Mouse (Mus musculus) midbrain, postnatal 0 days (tissue): ENCODE data around the gene Cpsf4l. TPM values are rescaled to one million over a fixed set of nuclear protein-coding genes. Genes with fewer than 3 reads are reported as not detected.
A peak's percentile ranks its signal among the peaks of the same experiment; 100 is the strongest.

ENCODE experiments used
- ATAC-seq: fragments of 200-750 bp; cut with Nextera tagmentation; 2 replicates; pipeline ENCODE4 v1.8.0; 2017; ENCODE audit warnings: moderate number of reproducible peaks, mild to moderate bottlenecking, moderate TSS enrichment, moderate library complexity; ENCODE audit not compliant: low FRiP score
- DNase-seq: peaks from one replicate; pipeline ENCODE4 v3.0.0-alpha.2; 2015; ENCODE audit warnings: low spot score
- H3K27ac ChIP-seq: fragments of 300-500 bp; sonication (generic); 2 replicates; pipeline ENCODE4 v1.5.1; 2014; ENCODE audit warnings: low read depth, mild to moderate bottlenecking, low read length, mixed read lengths
- H3K27me3 ChIP-seq: fragments of 300-500 bp; sonication (generic); 2 replicates; pipeline ENCODE4 v1.6.1; 2014; ENCODE audit warnings: low read length, control low read depth, mixed read lengths; ENCODE audit not compliant: insufficient read depth
- H3K36me3 ChIP-seq: fragments of 300-500 bp; sonication (generic); 2 replicates; pipeline ENCODE4 v1.6.1; 2014; ENCODE audit warnings: low read length, control low read depth, mixed read lengths; ENCODE audit not compliant: insufficient read depth
- H3K4me1 ChIP-seq: fragments of 300-500 bp; sonication (generic); 2 replicates; pipeline ENCODE4 v1.6.1; 2014; ENCODE audit warnings: mild to moderate bottlenecking, control low read depth, antibody characterized with exemption, low read length, mixed read lengths; ENCODE audit not compliant: insufficient read depth
- H3K4me2 ChIP-seq: fragments of 300-500 bp; sonication (generic); 2 replicates; pipeline ENCODE4 v1.6.1; 2014; ENCODE audit warnings: low read depth, mild to moderate bottlenecking, low read length, mixed read lengths; ENCODE audit not compliant: poor library complexity, severe bottlenecking
- H3K4me3 ChIP-seq: fragments of 300-500 bp; sonication (generic); 2 replicates; pipeline ENCODE4 v1.5.1; 2014; ENCODE audit warnings: low read depth, mild to moderate bottlenecking, low read length, moderate library complexity
- H3K9ac ChIP-seq: fragments of 300-500 bp; sonication (generic); replicated peaks from 2 replicates; pipeline ENCODE4 v1.6.1; 2014; ENCODE audit warnings: mild to moderate bottlenecking, low read length, moderate library complexity, mixed read lengths; ENCODE audit not compliant: poor library complexity, severe bottlenecking
- H3K9me3 ChIP-seq: fragments of 300-500 bp; sonication (generic); 2 replicates; pipeline ENCODE4 v1.6.1; 2016; ENCODE audit warnings: low read length, control low read depth
- CTCF ChIP-seq: IDR thresholded peaks from 2 replicates; pipeline ENCODE4 v1.5.1; 2016; ENCODE audit warnings: antibody characterized with exemption, mild to moderate bottlenecking
- WGBS: fragments of 180-500 bp; shearing (Covaris S2); extraction: QIAGEN DNeasy Blood & Tissue Kit; methylation state at CpG from one replicate; pipeline ENCODE4 v1.1.7; 2014; 5-methylcytosine and 5-hydroxymethylcytosine counted together
- polyA plus RNA-seq: library from polyadenylated mRNA; unstranded; fragments of >200 nt; fragmentation: Nextera tagmentation; extraction: Ambion mirVana; gene quantifications from 2 replicates; pipeline ENCODE4 v1.2.1, GENCODE M21; 2015
- total RNA-seq: library from RNA; depleted of rRNA; stranded (reverse); fragments of >200 nt; gene quantifications from 2 replicates; pipeline ENCODE4 v1.2.3, GENCODE M21; 2014

Cpsf4l gene
- total and polyA plus RNA-seq, 2 experiments from 2014 or later = 0.20 to 0.22 TPM

DNA sequence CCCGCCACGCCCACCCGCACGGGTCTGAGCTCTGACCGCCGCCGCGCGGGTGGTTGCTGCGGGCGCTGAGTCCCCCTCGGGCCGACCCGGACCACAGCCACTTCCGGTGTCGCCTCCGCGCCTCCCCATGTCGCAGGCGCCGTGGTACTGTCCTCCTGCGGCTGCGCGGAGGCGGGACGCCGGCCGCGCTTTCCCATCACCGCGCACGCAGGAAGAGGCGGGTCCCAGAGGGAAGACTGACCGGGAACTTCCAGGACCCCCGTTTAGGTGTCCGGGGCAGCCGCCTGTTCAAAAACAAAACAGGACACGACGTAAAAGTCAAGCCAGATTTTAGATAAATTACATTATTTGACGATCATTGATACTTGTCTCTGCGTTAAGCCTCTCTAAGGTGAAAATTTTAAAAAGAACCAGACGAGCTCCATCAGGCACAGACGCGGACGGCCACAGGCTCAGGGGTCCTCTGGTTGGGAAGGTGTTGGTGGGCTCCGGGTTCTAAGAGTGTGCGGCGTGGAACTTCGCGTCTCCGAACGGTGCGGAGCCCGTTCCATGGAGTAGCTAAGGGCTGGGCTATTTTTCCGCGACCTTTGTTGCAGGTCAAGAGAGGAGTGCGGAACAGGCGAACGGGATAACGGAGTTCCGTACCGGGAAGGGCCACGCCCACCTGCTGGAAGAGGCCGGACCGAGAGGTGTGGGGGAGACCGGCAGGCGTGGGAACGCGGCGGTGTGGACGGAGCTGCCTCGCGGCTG lies 25.7 kb downstream of the Cpsf4l start, which contains the start of the genes Fam104a and D11Wsu47e:
TSS of gene Fam104a (minus strand) at position 199 of the 750 bp plus-strand sequence.
TSS of gene D11Wsu47e (plus strand) at position 456 of the 750 bp plus-strand sequence.
- WGBS = under 1% methylated on average over 68 of the region's 73 CpGs
- no peak for TF ChIP-seq CTCF

DNA sequence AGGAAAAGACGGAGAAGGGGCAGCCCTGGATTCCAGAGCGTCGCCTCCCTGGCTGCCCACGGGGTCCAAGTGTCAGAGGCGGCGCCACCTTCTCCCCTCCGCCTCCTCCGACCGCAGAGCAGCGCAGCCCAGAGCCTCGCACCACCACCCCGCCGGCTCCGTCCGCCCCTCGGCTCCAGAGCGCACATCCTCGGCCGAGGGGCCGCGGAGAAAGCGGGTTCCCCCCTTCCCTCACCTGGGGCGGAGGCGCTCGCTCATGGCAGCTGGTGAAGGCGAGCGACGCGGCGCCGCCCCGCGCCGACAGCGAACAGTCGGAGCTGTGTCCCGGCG lies 26.2 kb downstream of the Cpsf4l start:
- no peaks in the 10 kb centered on the region for H3K27me3 ChIP-seq
- H3K9me3 ChIP-seq = no peaks in the 10 kb centered on the region
- H3K9ac ChIP-seq = peak overlapping the region; percentile 92
- H3K27ac ChIP-seq = peak overlapping the region; percentile 92
- H3K4me1 ChIP-seq = peaks cover 12% of the 10 kb centered on the region
- H3K4me2 ChIP-seq = peak overlapping the region; percentile 97
- peak; percentile 56; the same call in 1 of the 2 replicates for ATAC-seq
- no peak for DNase-seq
- TF ChIP-seq CTCF = no peak
- H3K4me3 ChIP-seq = peak overlapping the region; percentile 94
- WGBS = under 1% methylated on average over 31 of the region's 38 CpGs
- H3K36me3 ChIP-seq = peaks cover 10% of the 10 kb centered on the region

More for the DNA sequence above, 25.7 kb downstream of the Cpsf4l start, which contains the start of the genes Fam104a and D11Wsu47e:
- ATAC-seq = peak; percentile 94
- Histone ChIP-seq H3K9ac (peak within 1 kb of the TSS; percentile 92), H3K4me2 (peak within 1 kb of the TSS; percentile 97), H3K36me3 (peaks cover 15% of the 10 kb centered on the region), H3K27ac (peak within 1 kb of the TSS; percentile 92), H3K4me3 (peak within 1 kb of the TSS; percentile 94), H3K9me3 (no peaks in the 10 kb centered on the region), H3K4me1 (peaks cover 12% of the 10 kb centered on the region), H3K27me3 (no peaks in the 10 kb centered on the region)
- peak; percentile 97 for DNase-seq

GRCm38 (mm10) chr11:113682897-113683626 lies 26.8 kb downstream of the Cpsf4l start:
- Histone ChIP-seq H3K27me3 (no peaks in the 10 kb centered on the region), H3K9ac (peak overlapping the region; percentile 92), H3K4me3 (peak overlapping the region; percentile 94), H3K9me3 (no peaks in the 10 kb centered on the region), H3K4me1 (peaks cover 12% of the 10 kb centered on the region), H3K36me3 (peaks cover 6% of the 10 kb centered on the region; the same call in 1 of the 2 replicates), H3K27ac (peak overlapping the region; percentile 92), H3K4me2 (peak overlapping the region; percentile 97)
- ATAC-seq (peak; percentile 41), DNase-seq (peak; percentile 39)
- WGBS = 2% methylated on average over 38 of the region's 38 CpGs
- TF ChIP-seq CTCF = no peak

DNA sequence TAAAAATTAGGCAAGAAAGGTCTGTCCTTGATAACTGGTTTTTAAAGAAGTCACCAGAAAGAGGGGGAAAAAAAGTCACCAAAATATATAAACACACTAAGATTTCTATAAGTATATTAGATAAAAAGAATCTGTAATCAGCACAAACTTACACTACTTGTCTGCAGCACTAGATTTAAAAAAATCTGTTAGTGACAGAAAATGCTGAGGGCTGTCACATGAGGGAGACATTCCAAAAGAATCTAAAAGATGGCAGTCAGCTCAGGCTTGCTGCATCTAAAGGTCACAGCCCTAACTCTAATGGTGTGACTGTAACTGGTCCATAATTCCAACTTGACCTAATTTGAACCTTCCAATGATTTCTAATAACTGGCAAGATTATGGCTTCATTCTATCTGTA lies 27.8 kb downstream of the Cpsf4l start:
- ATAC-seq = no peak
- Histone ChIP-seq H3K4me2 (peak overlapping the region; percentile 97; the same call in 1 of the 2 replicates), H3K27ac (no peak overlapping the region), H3K4me3 (no peak overlapping the region), H3K9ac (no peak overlapping the region; the same call in 1 of the 2 replicates), H3K9me3 (no peaks in the 10 kb centered on the region), H3K36me3 (peaks cover under 1% of the 10 kb centered on the region; the same call in 1 of the 2 replicates), H3K27me3 (no peaks in the 10 kb centered on the region), H3K4me1 (peaks cover 12% of the 10 kb centered on the region)
- no peak for DNase-seq
- no peak; the same call in 1 of the 2 replicates for TF ChIP-seq CTCF

DNA sequence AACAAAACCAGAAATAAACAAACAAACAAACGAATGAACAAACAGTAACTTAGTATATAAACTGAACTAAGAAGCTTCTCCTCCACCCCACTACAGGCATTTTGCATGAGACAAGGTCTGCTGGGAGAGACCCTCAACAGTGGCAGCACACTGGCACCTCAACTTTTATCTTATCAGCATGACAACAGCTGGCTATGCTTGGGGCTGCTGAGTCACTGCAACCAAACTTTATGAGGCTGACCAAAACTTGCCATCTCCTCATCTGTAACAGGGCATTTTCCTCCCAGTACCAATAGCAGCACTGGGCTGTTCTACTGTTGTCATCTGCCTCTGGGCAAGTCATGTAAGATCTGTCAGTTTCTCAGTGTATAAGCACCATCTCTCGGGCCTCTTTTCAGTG lies 28.9 kb downstream of the Cpsf4l start:
- Histone ChIP-seq H3K9ac (no peak overlapping the region), H3K4me3 (no peak overlapping the region), H3K27me3 (no peaks in the 10 kb centered on the region), H3K4me2 (no peak overlapping the region), H3K9me3 (no peaks in the 10 kb centered on the region), H3K27ac (no peak overlapping the region), H3K36me3 (peaks cover 10% of the 10 kb centered on the region), H3K4me1 (peaks cover 12% of the 10 kb centered on the region)
- DNase-seq (no peak), ATAC-seq (no peak)
- no peak for TF ChIP-seq CTCF
- 88% methylated on average over 2 of the region's 2 CpGs for WGBS
